Mouse (Mus musculus): ENCODE data around the gene Atp5s.

- TF ChIP-seq CTCF (conservative IDR thresholded peaks at IDR 0.05; ENCODE audit: insufficient read depth, insufficient read length, low read depth, low read length) (no peak), POLR2A (IDR thresholded peaks at IDR 0.05; ENCODE audit: low read depth, low read length) (no peak)
Observed at GRCm38 (mm10) chr12:69724018-69724710, 586 bp upstream of the Atp5s start.
